15 mouse cellular contexts compared by ENCODE assay signal in genomic region chr8:117347556-117347955, GRCm38 (mm10).
DNase-seq lines count a peak whose midpoint lies in the region; ATAC-seq lines count a peak whose summit lies in the region.
"Had no signal": no experiment of that assay in that cellular context is flagged by ENCODE, and none has a peak within 500 bp of the region (broad histone marks: within the 10 kb centered on the region; RNA-seq: fewer than 3 reads in every experiment).

No protein-coding gene starts in this region.

- H3K9ac ChIP-seq in hindbrain, embryonic 13.5 days, result no peak overlapping the region
- H3K9ac ChIP-seq in hindbrain, embryonic 14.5 days, result no peak overlapping the region
- H3K9ac ChIP-seq in intestine, embryonic 14.5 days (ENCODE audit: low read length), result no peak overlapping the region
- H3K9ac ChIP-seq in stomach, embryonic 14.5 days (replicated peaks; ENCODE audit: low read depth, low read length), result no peak overlapping the region
- H3K9ac ChIP-seq: midbrain, embryonic 13.5 days; neural tube, embryonic 15.5 days had no signal

- ATAC-seq in hindbrain, embryonic 13.5 days (ENCODE audit: low FRiP score), result no peak
- ATAC-seq in hindbrain, embryonic 14.5 days (ENCODE audit: low FRiP score), result no peak
- ATAC-seq in intestine, embryonic 14.5 days (replicated peaks; ENCODE audit: low FRiP score, low TSS enrichment, low read depth), result no peak
- ATAC-seq in stomach, embryonic 14.5 days (ENCODE audit: insufficient number of reproducible peaks, insufficient read depth, low FRiP score, low read depth), result peak; percentile 51; the same call in 1 of the 2 replicates
- ATAC-seq: midbrain, embryonic 13.5 days had no signal

- no peak overlapping the region for H3K4me2 ChIP-seq in hindbrain, embryonic 13.5 days
- H3K4me2 ChIP-seq in hindbrain, embryonic 14.5 days (replicated peaks), result no peak overlapping the region
- peak overlapping the region; percentile 18; the same call in 1 of the 2 replicates for H3K4me2 ChIP-seq in intestine, embryonic 14.5 days (ENCODE audit: low read length)
- H3K4me2 ChIP-seq in stomach, embryonic 14.5 days (replicated peaks; ENCODE audit: low read depth, low read length), result no peak overlapping the region
- H3K4me2 ChIP-seq: midbrain, embryonic 13.5 days; neural tube, embryonic 15.5 days had no signal

- no peaks in the 10 kb centered on the region for H3K36me3 ChIP-seq in hindbrain, embryonic 13.5 days
- H3K36me3 ChIP-seq in hindbrain, embryonic 14.5 days (replicated peaks; ENCODE audit: control insufficient read depth, insufficient read depth), result no peaks in the 10 kb centered on the region
- no peaks in the 10 kb centered on the region for H3K36me3 ChIP-seq in intestine, embryonic 14.5 days (ENCODE audit: control insufficient read depth, insufficient read depth, low read length)
- H3K36me3 ChIP-seq in stomach, embryonic 14.5 days (ENCODE audit: control insufficient read depth, insufficient read depth, low read length), result no peaks in the 10 kb centered on the region; the same call in 1 of the 2 replicates
- H3K36me3 ChIP-seq: neural tube, embryonic 15.5 days had no signal

- peaks cover 50% of the 10 kb centered on the region for H3K4me1 ChIP-seq in hindbrain, embryonic 13.5 days (replicated peaks)
- H3K4me1 ChIP-seq in hindbrain, embryonic 14.5 days (replicated peaks; ENCODE audit: control insufficient read depth, insufficient read depth, low read length), result peaks cover 22% of the 10 kb centered on the region
- peaks cover 33% of the 10 kb centered on the region for H3K4me1 ChIP-seq in intestine, embryonic 14.5 days (replicated peaks; ENCODE audit: control insufficient read depth, insufficient read depth, low read length)
- H3K4me1 ChIP-seq in stomach, embryonic 14.5 days (ENCODE audit: control insufficient read depth, insufficient read depth, low read length), result peaks cover 17% of the 10 kb centered on the region

- H3K27ac ChIP-seq in hindbrain, embryonic 13.5 days, result peak overlapping the region; percentile 55
- no peak overlapping the region for H3K27ac ChIP-seq in hindbrain, embryonic 14.5 days
- H3K27ac ChIP-seq in intestine, embryonic 14.5 days (ENCODE audit: low read depth), result no peak overlapping the region
- H3K27ac ChIP-seq in stomach, embryonic 14.5 days (ENCODE audit: low read length), result no peak overlapping the region

- no peaks in the 10 kb centered on the region for H3K9me3 ChIP-seq in hindbrain, embryonic 13.5 days
- H3K9me3 ChIP-seq in hindbrain, embryonic 14.5 days (ENCODE audit: control insufficient read depth, low read length), result no peaks in the 10 kb centered on the region
- no peaks in the 10 kb centered on the region for H3K9me3 ChIP-seq in intestine, embryonic 14.5 days (ENCODE audit: control insufficient read depth, low read length)
- no peaks in the 10 kb centered on the region for H3K9me3 ChIP-seq in stomach, embryonic 14.5 days (ENCODE audit: control insufficient read depth, low read depth, low read length)
- H3K9me3 ChIP-seq: midbrain, embryonic 13.5 days; neural tube, embryonic 15.5 days had no signal

- no peak overlapping the region for H3K4me3 ChIP-seq in hindbrain, embryonic 13.5 days
- no peak overlapping the region for H3K4me3 ChIP-seq in hindbrain, embryonic 14.5 days (replicated peaks; ENCODE audit: low read length)
- no peak overlapping the region for H3K4me3 ChIP-seq in intestine, embryonic 14.5 days (ENCODE audit: low read depth, low read length)
- no peak overlapping the region for H3K4me3 ChIP-seq in stomach, embryonic 14.5 days (ENCODE audit: low read depth, low read length)
- H3K4me3 ChIP-seq: midbrain, embryonic 13.5 days; neural tube, embryonic 15.5 days had no signal

- DNase-seq in hindbrain, embryonic 14.5 days (ENCODE audit: low spot score), result no peak
- DNase-seq in intestine, embryonic 14.5 days (ENCODE audit: low spot score), result no peak
- DNase-seq in kidney, postnatal 10 days, result peak; percentile 78
- no peak for DNase-seq in cerebellum, adult 11-12 months
- DNase-seq in B cell, adult 2 months, result no peak
- DNase-seq in ovary, postnatal 10 days (ENCODE audit: low spot score), result no peak
- DNase-seq: adrenal gland, postnatal 10 days; cerebellum, adult 11 months; heart, adult 11 months; heart, postnatal 4 days; thymus, adult 18-20 months had no signal

- WGBS in hindbrain, embryonic 13.5 days, result 38% methylated on average over 4 of the region's 4 CpGs
- 48% methylated on average over 4 of the region's 4 CpGs for WGBS in hindbrain, embryonic 14.5 days
- 64% methylated on average over 4 of the region's 4 CpGs for WGBS in intestine, embryonic 14.5 days
- WGBS in stomach, embryonic 14.5 days, result 60% methylated on average over 4 of the region's 4 CpGs

- H3K27me3 ChIP-seq in hindbrain, embryonic 13.5 days, result no peaks in the 10 kb centered on the region
- no peaks in the 10 kb centered on the region for H3K27me3 ChIP-seq in hindbrain, embryonic 14.5 days (ENCODE audit: control insufficient read depth, insufficient read depth, low read length)
- no peaks in the 10 kb centered on the region for H3K27me3 ChIP-seq in intestine, embryonic 14.5 days (replicated peaks; ENCODE audit: control insufficient read depth, insufficient read depth, low read length)
- H3K27me3 ChIP-seq in stomach, embryonic 14.5 days (ENCODE audit: control insufficient read depth, insufficient read depth, low read length), result no peaks in the 10 kb centered on the region
- H3K27me3 ChIP-seq: midbrain, embryonic 13.5 days; neural tube, embryonic 15.5 days had no signal
